Mouse (Mus musculus): Measurements from ENCODE around the gene Cadm1.

DNA sequence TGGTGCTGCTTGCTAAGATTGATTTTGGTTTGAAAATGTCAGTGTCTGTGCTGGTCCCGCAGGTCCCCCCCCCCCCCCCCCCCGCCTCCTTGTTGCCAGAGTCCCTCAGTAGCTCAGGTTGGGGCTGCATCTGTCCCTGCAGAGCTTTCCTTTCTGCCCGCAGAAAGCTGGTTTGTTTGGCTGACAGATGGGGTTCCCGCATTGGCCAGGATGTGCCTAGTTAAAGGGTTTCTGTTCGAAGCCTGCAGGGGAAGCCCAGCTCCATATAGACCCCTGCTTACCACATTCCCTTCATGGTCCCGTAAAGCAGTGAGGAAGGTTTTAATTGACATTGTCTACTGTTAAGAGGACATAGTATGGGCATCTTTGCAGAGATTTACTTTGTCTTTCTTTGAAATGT lies 78.9 kb downstream of the Cadm1 start:
- TF ChIP-seq CTCF (IDR thresholded peaks at IDR 0.05; ENCODE audit: low read depth) (no peak), EP300 (IDR thresholded peaks at IDR 0.05; ENCODE audit: low read depth) (no peak)
